Mouse (Mus musculus): ENCODE data around the gene 1500015O10Rik.
A peak's percentile ranks its signal among the peaks of the same experiment; 100 is the strongest.

GRCm38 (mm10) chr1:43737812-43738518 is 7.6 kb downstream of the 1500015O10Rik start:
- TF ChIP-seq CTCF (IDR thresholded peaks at IDR 0.05; ENCODE audit: extremely low read depth, insufficient read depth, low read length) (peak; percentile 28; the same call in 1 of the 2 replicates), POLR2A (IDR thresholded peaks at IDR 0.05; ENCODE audit: extremely low read depth, insufficient read depth, low read length) (no peak)
